Mouse (Mus musculus) spleen, adult 18-20 months (tissue): Measurements from ENCODE around the gene Trpm5.

Source experiments
- DNase-seq, 2 experiments: peaks; one replicate each; pipeline ENCODE4 v3.0.0; 2022; ENCODE audit warnings: mixed read lengths in 2 of 2

Trpm5 gene

GRCm38 (mm10) chr7:143037306-143037705, 57.1 kb downstream of the Trpm5 start:
- DNase-seq, result no peak

GRCm38 (mm10) chr7:143036787-143037186, 57.7 kb downstream of the Trpm5 start:
- no peak for DNase-seq

GRCm38 (mm10) chr7:143034519-143035450, 59.7 kb downstream of the Trpm5 start:
- DNase-seq, result no peak

- DNase-seq, result no peak
Measured at GRCm38 (mm10) chr7:143034112-143034511, 60.3 kb downstream of the Trpm5 start.

- no peak for DNase-seq
Measured at GRCm38 (mm10) chr7:143033581-143033980, 60.9 kb downstream of the Trpm5 start.

- no peak for DNase-seq
Measured at GRCm38 (mm10) chr7:143031816-143032215, 62.6 kb downstream of the Trpm5 start.

- no peak for DNase-seq
Measured at GRCm38 (mm10) chr7:143027196-143027595, 67.2 kb downstream of the Trpm5 start.

GRCm38 (mm10) chr7:143025496-143025895, 68.9 kb downstream of the Trpm5 start:
- no peak for DNase-seq

GRCm38 (mm10) chr7:143024293-143024692, 70.1 kb downstream of the Trpm5 start:
- no peak for DNase-seq

- no peak for DNase-seq
Measured at GRCm38 (mm10) chr7:143023499-143023898, 70.9 kb downstream of the Trpm5 start.

- DNase-seq, result no peak
Measured at GRCm38 (mm10) chr7:143021356-143022164, 72.9 kb downstream of the Trpm5 start.

GRCm38 (mm10) chr7:143020764-143021163, 73.7 kb downstream of the Trpm5 start:
- no peak for DNase-seq

- DNase-seq, result no peak
Measured at GRCm38 (mm10) chr7:143020040-143020439, 74.4 kb downstream of the Trpm5 start.
